Mouse (Mus musculus): ENCODE measurements around the gene Zdhhc24. TPM values are rescaled to one million over a fixed set of nuclear protein-coding genes. Genes with fewer than 3 reads are reported as not detected.

Gene Zdhhc24
- total and polyA plus RNA-seq, 2 experiments from 2014 or later = 15.2 to 24.1 TPM

DNA sequence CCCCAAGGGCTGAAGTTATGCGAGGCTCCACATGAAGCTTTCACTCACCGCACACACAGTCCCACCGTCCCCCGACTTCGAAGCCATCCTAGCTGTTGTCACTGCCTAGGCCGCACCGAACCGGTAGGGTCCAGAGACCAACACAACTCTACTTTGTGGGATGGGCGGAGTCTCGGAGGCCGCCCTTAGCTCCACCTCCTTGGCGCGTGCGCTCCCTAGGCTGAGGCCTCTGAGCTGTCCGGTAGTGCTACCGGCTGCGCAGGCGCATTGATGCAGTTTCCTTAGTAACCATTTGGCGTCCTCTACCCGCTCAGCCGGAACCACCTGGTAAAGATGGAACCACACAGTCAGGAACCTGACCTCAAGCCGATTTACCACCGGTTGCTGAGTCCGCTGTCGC lies 39.3 kb upstream of the Zdhhc24 start, which contains the start of the genes Ccs and Ccdc87:
Gene Ccs (minus strand): TSS at position 184 of the 400 bp plus-strand sequence.
Gene Ccdc87 (plus strand): TSS at position 218 of the 400 bp plus-strand sequence.
- peak within 1 kb of the TSS; percentile 56 for H3K9ac ChIP-seq
- peak; percentile 31; the same call in 1 of the 2 replicates for TF ChIP-seq CTCF (IDR thresholded peaks at IDR 0.05; ENCODE audit: low read depth)
- H3K4me2 ChIP-seq (ENCODE audit: low read depth) = peak within 1 kb of the TSS; percentile 96
- peak; percentile 99 for ATAC-seq
- H3K27me3 ChIP-seq (ENCODE audit: insufficient read depth, low read length) = peaks cover 7% of the 10 kb centered on the region; the same call in 1 of the 2 replicates
- WGBS = under 1% methylated on average over 25 of the region's 25 CpGs
- no peak within 1 kb of the TSS for H3K27ac ChIP-seq (ENCODE audit: low read depth, low read length)
- H3K9me3 ChIP-seq (ENCODE audit: low read length) = no peaks in the 10 kb centered on the region
- peak within 1 kb of the TSS; percentile 57 for H3K4me3 ChIP-seq (ENCODE audit: low read depth, low read length)
- peak; percentile 93 for DNase-seq
- H3K4me1 ChIP-seq (ENCODE audit: insufficient read depth) = 0 out of 2 replicates have a peak, but pooled peaks cover 8% of the 10 kb centered on the region
- H3K36me3 ChIP-seq (ENCODE audit: insufficient read depth) = no peaks in the 10 kb centered on the region

DNA sequence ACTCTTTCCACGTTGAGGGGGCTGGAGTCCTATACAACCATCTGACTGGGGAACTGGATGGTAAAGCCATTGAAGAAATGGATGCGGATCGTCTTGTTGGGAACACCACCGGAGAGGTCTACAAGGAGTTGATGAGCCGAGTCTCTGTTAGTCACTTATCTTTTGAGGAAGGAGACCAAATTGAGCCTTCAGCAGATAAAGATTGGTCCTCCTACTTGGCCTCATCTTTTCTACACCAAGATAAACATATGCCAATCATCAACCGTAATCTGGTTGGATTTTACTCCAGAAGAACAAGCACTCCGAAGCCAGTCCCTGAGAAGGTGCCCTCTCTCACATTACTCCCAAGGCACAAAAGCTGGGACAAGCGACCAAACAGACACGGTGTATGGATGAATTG lies 37.6 kb upstream of the Zdhhc24 start:
- Histone ChIP-seq H3K9ac (no peak overlapping the region), H3K36me3 (ENCODE audit: insufficient read depth) (no peaks in the 10 kb centered on the region), H3K4me2 (ENCODE audit: low read depth) (no peak overlapping the region), H3K27ac (ENCODE audit: low read depth, low read length) (no peak overlapping the region), H3K4me3 (ENCODE audit: low read depth, low read length) (no peak overlapping the region), H3K4me1 (ENCODE audit: insufficient read depth) (0 out of 2 replicates have a peak, but pooled peaks cover 8% of the 10 kb centered on the region), H3K9me3 (ENCODE audit: low read length) (no peaks in the 10 kb centered on the region), H3K27me3 (ENCODE audit: insufficient read depth, low read length) (peaks cover 7% of the 10 kb centered on the region; the same call in 1 of the 2 replicates)
- 87% methylated on average over 9 of the region's 9 CpGs for WGBS
- no peak for TF ChIP-seq CTCF (IDR thresholded peaks at IDR 0.05; ENCODE audit: low read depth)
- ATAC-seq = no peak
- DNase-seq = no peak

DNA sequence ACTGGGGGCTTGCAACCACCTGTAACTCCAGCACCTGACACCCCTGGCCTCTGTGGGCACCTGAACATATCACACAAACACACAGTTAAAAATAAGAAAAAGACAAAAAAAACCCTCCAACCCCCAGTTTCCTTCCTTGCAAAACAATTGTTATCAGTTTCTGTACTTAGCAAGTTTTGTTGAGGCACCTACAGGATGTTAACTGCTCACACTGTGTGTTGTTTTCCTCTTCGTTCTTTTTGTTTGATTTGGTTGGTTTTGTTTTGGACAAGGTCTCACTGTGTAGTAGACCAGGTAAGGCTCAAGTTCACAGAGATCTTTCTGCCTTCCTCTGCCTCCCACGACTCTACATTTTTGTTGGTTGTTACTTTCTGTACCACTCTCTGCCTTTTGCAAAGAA lies 35.9 kb upstream of the Zdhhc24 start:
- no peak overlapping the region for H3K27ac ChIP-seq (ENCODE audit: low read depth, low read length)
- H3K9ac ChIP-seq = no peak overlapping the region
- no peak overlapping the region for H3K4me3 ChIP-seq (ENCODE audit: low read depth, low read length)
- H3K4me2 ChIP-seq (ENCODE audit: low read depth) = no peak overlapping the region
- no peak for ATAC-seq
- no peaks in the 10 kb centered on the region for H3K9me3 ChIP-seq (ENCODE audit: low read length)
- no peak for DNase-seq
- WGBS = 76% methylated on average over 2 of the region's 2 CpGs
- TF ChIP-seq CTCF (IDR thresholded peaks at IDR 0.05; ENCODE audit: low read depth) = no peak
- peaks cover 7% of the 10 kb centered on the region; the same call in 1 of the 2 replicates for H3K27me3 ChIP-seq (ENCODE audit: insufficient read depth, low read length)
- H3K4me1 ChIP-seq (ENCODE audit: insufficient read depth) = 0 out of 2 replicates have a peak, but pooled peaks cover 8% of the 10 kb centered on the region
- no peaks in the 10 kb centered on the region for H3K36me3 ChIP-seq (ENCODE audit: insufficient read depth)

DNA sequence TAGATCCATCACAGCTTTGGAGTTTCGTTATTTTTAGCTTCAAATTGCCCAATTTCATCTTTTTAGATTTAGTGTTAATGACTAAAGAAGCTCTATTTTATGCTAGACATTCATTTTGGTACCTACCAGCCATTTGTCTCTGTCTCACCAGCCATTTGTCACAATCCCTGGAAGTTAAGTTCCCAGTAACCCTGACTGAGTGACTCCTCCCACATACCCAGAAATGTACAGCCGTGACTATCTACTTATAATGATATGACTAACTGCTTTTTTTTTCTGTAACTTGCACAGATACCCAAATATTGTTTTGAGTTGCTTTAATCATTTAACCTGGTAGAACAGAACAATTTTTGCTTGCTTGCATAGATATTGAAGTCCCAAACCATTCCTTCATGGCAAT lies 32.6 kb upstream of the Zdhhc24 start:
- no peak overlapping the region for H3K4me3 ChIP-seq (ENCODE audit: low read depth, low read length)
- no peaks in the 10 kb centered on the region for H3K4me1 ChIP-seq (ENCODE audit: insufficient read depth)
- no peak for DNase-seq
- H3K9ac ChIP-seq = no peak overlapping the region
- no peak for ATAC-seq
- no peak for TF ChIP-seq CTCF (IDR thresholded peaks at IDR 0.05; ENCODE audit: low read depth)
- H3K36me3 ChIP-seq (ENCODE audit: insufficient read depth) = no peaks in the 10 kb centered on the region
- H3K27ac ChIP-seq (ENCODE audit: low read depth, low read length) = no peak overlapping the region
- no peaks in the 10 kb centered on the region for H3K9me3 ChIP-seq (ENCODE audit: low read length)
- WGBS = 74% methylated on average over 2 of the region's 2 CpGs
- H3K4me2 ChIP-seq (ENCODE audit: low read depth) = no peak overlapping the region
- no peaks in the 10 kb centered on the region for H3K27me3 ChIP-seq (ENCODE audit: insufficient read depth, low read length)

DNA sequence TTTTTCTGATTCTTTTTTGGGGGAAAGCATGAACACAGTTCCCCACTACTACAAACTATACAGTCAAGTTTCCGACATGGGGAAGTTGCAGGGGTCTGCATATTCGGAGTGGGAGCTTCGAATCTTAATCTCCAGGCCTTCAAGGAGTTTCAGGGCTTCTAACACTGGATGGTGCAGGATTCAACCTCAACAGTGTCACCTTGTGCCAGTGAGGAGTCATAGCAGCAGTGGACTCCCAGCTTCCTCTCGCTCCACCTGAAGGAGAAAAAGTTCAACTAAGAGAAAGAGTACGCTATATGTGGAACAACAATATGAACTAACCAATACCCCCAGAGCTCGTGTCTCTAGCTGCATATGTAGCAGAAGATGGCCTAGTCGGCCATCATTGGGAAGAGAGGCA lies 31.0 kb upstream of the Zdhhc24 start:
- 34% methylated on average over 7 of the region's 7 CpGs for WGBS
- Histone ChIP-seq H3K27me3 (ENCODE audit: insufficient read depth, low read length) (no peaks in the 10 kb centered on the region), H3K27ac (ENCODE audit: low read depth, low read length) (no peak overlapping the region), H3K4me2 (ENCODE audit: low read depth) (no peak overlapping the region), H3K9me3 (ENCODE audit: low read length) (no peaks in the 10 kb centered on the region), H3K9ac (no peak overlapping the region), H3K36me3 (ENCODE audit: insufficient read depth) (no peaks in the 10 kb centered on the region), H3K4me3 (ENCODE audit: low read depth, low read length) (no peak overlapping the region), H3K4me1 (ENCODE audit: insufficient read depth) (no peaks in the 10 kb centered on the region)
- peak; percentile 59 for TF ChIP-seq CTCF (IDR thresholded peaks at IDR 0.05; ENCODE audit: low read depth)
- ATAC-seq (no peak), DNase-seq (peak; percentile 14)

DNA sequence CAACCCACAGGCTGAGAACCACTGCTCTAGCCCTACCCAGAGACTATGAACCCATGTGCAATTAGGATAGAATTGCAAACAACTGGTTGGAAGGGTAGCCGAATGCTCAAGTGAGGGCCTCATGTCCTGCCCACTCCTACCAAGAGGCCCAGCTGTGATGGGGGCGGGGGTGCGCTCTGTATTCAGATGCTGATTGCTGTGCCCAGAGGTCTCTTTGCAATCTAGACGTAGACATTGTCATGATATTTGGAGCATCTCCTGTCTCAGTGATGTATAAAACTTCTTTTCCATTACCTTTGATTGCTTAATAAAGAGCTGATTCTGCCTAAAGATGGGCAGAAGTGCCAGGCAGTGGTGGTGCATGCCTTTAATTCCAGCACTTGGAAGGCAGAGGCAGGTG lies 28.7 kb upstream of the Zdhhc24 start:
- 74% methylated on average over 4 of the region's 4 CpGs for WGBS
- H3K27me3 ChIP-seq (ENCODE audit: insufficient read depth, low read length) = no peaks in the 10 kb centered on the region
- no peak overlapping the region for H3K4me2 ChIP-seq (ENCODE audit: low read depth)
- DNase-seq (no peak), ATAC-seq (no peak)
- no peak for TF ChIP-seq CTCF (IDR thresholded peaks at IDR 0.05; ENCODE audit: low read depth)
- no peak overlapping the region for H3K27ac ChIP-seq (ENCODE audit: low read depth, low read length)
- peaks cover 4% of the 10 kb centered on the region; the same call in 1 of the 2 replicates for H3K4me1 ChIP-seq (ENCODE audit: insufficient read depth)
- H3K36me3 ChIP-seq (ENCODE audit: insufficient read depth) = no peaks in the 10 kb centered on the region
- no peak overlapping the region for H3K9ac ChIP-seq
- no peak overlapping the region for H3K4me3 ChIP-seq (ENCODE audit: low read depth, low read length)
- H3K9me3 ChIP-seq (ENCODE audit: low read length) = no peaks in the 10 kb centered on the region

DNA sequence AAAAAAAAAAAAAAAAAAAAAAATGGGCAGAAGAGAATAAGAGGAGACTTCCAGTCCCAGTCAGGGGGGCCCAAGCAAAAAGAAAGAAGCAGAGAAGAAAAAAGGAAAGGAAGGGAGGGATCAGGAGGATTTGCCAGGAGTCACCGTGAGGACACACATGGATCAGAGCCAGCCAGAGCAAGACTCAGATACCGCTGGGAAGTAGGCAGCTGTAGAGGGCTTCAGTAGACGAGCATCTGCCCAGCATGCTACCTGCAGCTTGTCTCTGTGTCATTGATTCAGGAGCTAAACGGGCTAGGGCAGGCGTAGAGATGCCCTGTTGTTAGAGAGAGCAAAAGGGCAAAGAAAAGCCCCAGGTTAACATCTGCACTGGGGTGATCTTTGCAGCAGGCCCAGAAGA lies 28.2 kb upstream of the Zdhhc24 start:
- Histone ChIP-seq H3K27ac (ENCODE audit: low read depth, low read length) (no peak overlapping the region), H3K4me2 (ENCODE audit: low read depth) (no peak overlapping the region), H3K9ac (no peak overlapping the region), H3K9me3 (ENCODE audit: low read length) (no peaks in the 10 kb centered on the region), H3K36me3 (ENCODE audit: insufficient read depth) (no peaks in the 10 kb centered on the region), H3K4me1 (ENCODE audit: insufficient read depth) (peaks cover 4% of the 10 kb centered on the region; the same call in 1 of the 2 replicates), H3K27me3 (ENCODE audit: insufficient read depth, low read length) (no peaks in the 10 kb centered on the region), H3K4me3 (ENCODE audit: low read depth, low read length) (no peak overlapping the region)
- DNase-seq (no peak), ATAC-seq (no peak)
- TF ChIP-seq CTCF (IDR thresholded peaks at IDR 0.05; ENCODE audit: low read depth) = no peak
- 30% methylated on average over 5 of the region's 5 CpGs for WGBS

Data from forebrain, postnatal 0 days (tissue).